ENCODE assay signal across 9 mouse cellular contexts in genomic region chr15:99000535-99001283, GRCm38 (mm10). TPM values are rescaled to one million over a fixed set of nuclear protein-coding genes. Genes with fewer than 3 reads are reported as not detected.
DNase-seq lines count a peak whose midpoint lies in the region; ATAC-seq and TF ChIP-seq lines count a peak whose summit lies in the region.
"Had no signal": no experiment of that assay in that cellular context is flagged by ENCODE, and none has a peak within 500 bp of the region (broad histone marks: within the 10 kb centered on the region; RNA-seq: fewer than 3 reads in every experiment).

No protein-coding gene starts in this region.

- dilution Hi-C loops in CH12.LX (cut with MboI; ENCODE audit: extremely low pct_ligation_motif_present, extremely low pct_unique_long_range_greater_than_20kb, low sequenced_read_pairs), result no loop called here

- peak overlapping the region in 1 of 3 experiments; percentile 16 for H3K4me3 ChIP-seq in CH12.LX (replicated peaks in 1 of 3; ENCODE audit: low read depth in 2 of 3, low read length in 2 of 3, poor library complexity in 1 of 3)
- H3K4me3 ChIP-seq in cortical plate, adult 2 months (ENCODE audit: insufficient read depth, low read length), result no peak overlapping the region
- peak overlapping the region; percentile 38; the same call in 1 of the 2 replicates for H3K4me3 ChIP-seq in heart, embryonic 15.5 days
- H3K4me3 ChIP-seq in stomach, embryonic 14.5 days (ENCODE audit: low read depth, low read length), result no peak overlapping the region

- TF ChIP-seq EP300 in CH12.LX (IDR thresholded peaks at IDR 0.05; ENCODE audit: low read length), result no peak

- H3K9ac ChIP-seq in CH12.LX (ENCODE audit: insufficient read depth, low read depth), result peak overlapping the region; percentile 45; the same call in 1 of the 2 replicates
- 0 out of 2 replicates have a peak overlapping the region, but pooled peaks have one; percentile 43 for H3K9ac ChIP-seq in heart, embryonic 15.5 days
- no peak overlapping the region for H3K9ac ChIP-seq in stomach, embryonic 14.5 days (replicated peaks; ENCODE audit: low read depth, low read length)

- TF ChIP-seq RAD21 in CH12.LX (IDR thresholded peaks at IDR 0.05; ENCODE audit: low read depth, low read length), result peak; percentile 56

- DNase-seq in adrenal gland, postnatal 10 days, result peak; percentile 77
- DNase-seq in adrenal gland, adult 8-10 months, result no peak
- DNase-seq in CH12.LX (ENCODE audit: extremely low read depth), result peak; percentile 81
- DNase-seq in kidney, postnatal 10 days, result peak; percentile 82
- peak; percentile 86 for DNase-seq in lung, postnatal 36 days

- ATAC-seq in heart, embryonic 15.5 days (replicated peaks; ENCODE audit: insufficient number of reproducible peaks, insufficient read depth, low FRiP score, low read depth), result no peak
- no peak for ATAC-seq in stomach, embryonic 14.5 days (ENCODE audit: insufficient number of reproducible peaks, insufficient read depth, low FRiP score, low read depth)

- H3K9me3 ChIP-seq in CH12.LX (replicated peaks; ENCODE audit: low read length), result peaks cover 3% of the 10 kb centered on the region
- H3K9me3 ChIP-seq in heart, embryonic 15.5 days (replicated peaks), result no peaks in the 10 kb centered on the region
- H3K9me3 ChIP-seq in stomach, embryonic 14.5 days (ENCODE audit: control insufficient read depth, low read depth, low read length), result no peaks in the 10 kb centered on the region

- H3K4me2 ChIP-seq in CH12.LX (ENCODE audit: insufficient read depth, low read depth, poor library complexity, severe bottlenecking), result peak overlapping the region; percentile 58
- H3K4me2 ChIP-seq in heart, embryonic 15.5 days, result peak overlapping the region; percentile 72
- H3K4me2 ChIP-seq in stomach, embryonic 14.5 days (replicated peaks; ENCODE audit: low read depth, low read length), result peak overlapping the region; percentile 48; the same call in 1 of the 2 replicates

- H3K36me3 ChIP-seq in CH12.LX (replicated peaks in 1 of 2; ENCODE audit: control insufficient read depth in 1 of 2, insufficient read depth in 1 of 2, low read length in 1 of 2), result no peaks in the 10 kb centered on the region
- H3K36me3 ChIP-seq in heart, embryonic 15.5 days, result no peaks in the 10 kb centered on the region
- no peaks in the 10 kb centered on the region for H3K36me3 ChIP-seq in stomach, embryonic 14.5 days (ENCODE audit: control insufficient read depth, insufficient read depth, low read length)

- 27% methylated on average over 14 of the region's 14 CpGs for WGBS in heart, embryonic 15.5 days
- 32% methylated on average over 14 of the region's 14 CpGs for WGBS in stomach, embryonic 14.5 days

- no peak overlapping the region for H3K27ac ChIP-seq in CH12.LX (ENCODE audit: insufficient read depth, low read depth)
- H3K27ac ChIP-seq in cortical plate, adult 2 months (ENCODE audit: insufficient read depth, low read length), result no peak overlapping the region
- peak overlapping the region; percentile 55 for H3K27ac ChIP-seq in heart, embryonic 15.5 days
- H3K27ac ChIP-seq in stomach, embryonic 14.5 days (ENCODE audit: low read length), result 0 out of 2 replicates have a peak overlapping the region, but pooled peaks have one; percentile 33

- H3K79me2 ChIP-seq in CH12.LX (replicated peaks; ENCODE audit: control insufficient read depth, extremely low read depth, insufficient read depth, poor library complexity, severe bottlenecking), result no peaks in the 10 kb centered on the region

- peaks cover 0 to 12% of the 10 kb centered on the region in 2 experiments; a peak in 2 of 4 replicates for H3K4me1 ChIP-seq in CH12.LX (ENCODE audit: control insufficient read depth in 1 of 2, insufficient read depth in 2 of 2)
- H3K4me1 ChIP-seq in cortical plate, adult 2 months (ENCODE audit: control insufficient read depth, insufficient read depth, low read length), result 0 out of 2 replicates have a peak, but pooled peaks cover 2% of the 10 kb centered on the region
- peaks cover 42% of the 10 kb centered on the region for H3K4me1 ChIP-seq in heart, embryonic 15.5 days (replicated peaks)
- peaks cover 7% of the 10 kb centered on the region; the same call in 1 of the 2 replicates for H3K4me1 ChIP-seq in stomach, embryonic 14.5 days (ENCODE audit: control insufficient read depth, insufficient read depth, low read length)

- no peak for TF ChIP-seq POLR2A in CH12.LX (IDR thresholded peaks at IDR 0.05; ENCODE audit: low read depth, low read length)
- no peak for TF ChIP-seq POLR2A in cortical plate, adult 2 months (IDR thresholded peaks at IDR 0.05; ENCODE audit: extremely low read depth, insufficient read depth, low read length)

- in situ Hi-C loops in CH12.LX (cut with MboI; ENCODE audit: low pct_ligation_motif_present, low pct_unique_long_range_greater_than_20kb, low sequenced_read_pairs), result no loop called here

- TF ChIP-seq CTCF in CH12.LX (conservative IDR thresholded peaks at IDR 0.05 in 1 of 2, IDR thresholded peaks at IDR 0.05 in 1 of 2; ENCODE audit: low read depth in 2 of 2, low read length in 2 of 2), result peak; percentile 80 to 95
- peak; percentile 31; the same call in 1 of the 2 replicates for TF ChIP-seq CTCF in cortical plate, adult 2 months (IDR thresholded peaks at IDR 0.05; ENCODE audit: extremely low read depth, insufficient read depth, low read length)

- H3K27me3 ChIP-seq in CH12.LX (replicated peaks), result no peaks in the 10 kb centered on the region
- H3K27me3 ChIP-seq in heart, embryonic 15.5 days, result no peaks in the 10 kb centered on the region
- peaks cover 3% of the 10 kb centered on the region; the same call in 1 of the 2 replicates for H3K27me3 ChIP-seq in stomach, embryonic 14.5 days (ENCODE audit: control insufficient read depth, insufficient read depth, low read length)

TF ChIP-seq in CH12.LX, 34 proteins besides CTCF, POLR2A, EP300 and RAD21 (continues in another document):
- TF ChIP-seq MYC (IDR thresholded peaks at IDR 0.05; ENCODE audit: low read depth, low read length) (peak; percentile 72), MAZ (IDR thresholded peaks at IDR 0.05; ENCODE audit: low read depth, low read length) (peak; percentile 61; the same call in 1 of the 2 replicates), JUN (IDR thresholded peaks at IDR 0.05; ENCODE audit: insufficient read depth, low read depth, low read length) (no peak), SIN3A (IDR thresholded peaks at IDR 0.05; ENCODE audit: low read length) (no peak), SMC3 (IDR thresholded peaks at IDR 0.05; ENCODE audit: low read depth, low read length) (peak; percentile 31), MAX (IDR thresholded peaks at IDR 0.05; ENCODE audit: low read length) (no peak), NELFE (IDR thresholded peaks at IDR 0.05; ENCODE audit: low read depth, low read length) (peak; percentile 49; the same call in 1 of the 2 replicates), GABPA (IDR thresholded peaks at IDR 0.05; ENCODE audit: insufficient replicate concordance, low read depth, low read length) (no peak), NRF1 (IDR thresholded peaks at IDR 0.05; ENCODE audit: low read depth, low read length) (no peak), RCOR1 (conservative IDR thresholded peaks at IDR 0.05; ENCODE audit: low read depth, low read length) (no peak), KAT2A (IDR thresholded peaks at IDR 0.05; ENCODE audit: insufficient replicate concordance, low read length) (no peak), USF1 (IDR thresholded peaks at IDR 0.05; ENCODE audit: low read depth, low read length) (no peak), PAX5 (IDR thresholded peaks at IDR 0.05; ENCODE audit: low read length) (no peak), ELF1 (IDR thresholded peaks at IDR 0.05; ENCODE audit: low read depth, low read length) (no peak; the same call in 1 of the 2 replicates), HCFC1 (IDR thresholded peaks at IDR 0.05; ENCODE audit: low read depth, low read length) (peak; percentile 13; the same call in 1 of the 2 replicates), E2F4 (IDR thresholded peaks at IDR 0.05; ENCODE audit: insufficient replicate concordance, low read depth, low read length) (no peak)

RNA-seq across cellular contexts. Expression of gene Tuba1c, which starts 29.0 kb away (rescaled TPM):
- total RNA-seq in adrenal gland, postnatal 10 days (2021), result 100 to 1,000 TPM; 144 to 176 TPM
- 100 to 1,000 TPM; 207 to 347 (median 262) TPM for total RNA-seq in adrenal gland, adult 8-10 months (2022)
- total RNA-seq in CH12.LX (2012; rRNA removed), result 178 and 229 TPM in 2 replicates
- total RNA-seq in CH12.LX (2014; rRNA removed), result 359 and 390 TPM in 2 replicates
- 183 and 220 TPM in 2 replicates for polyA plus RNA-seq in CH12.LX (2012; ENCODE audit: insufficient read length, low read depth)
- polyA plus RNA-seq in cortical plate, adult 2 months (2012; rRNA removed), result 5.5 and 7.1 TPM in 2 replicates
- polyA plus RNA-seq in heart, embryonic 15.5 days (2015; fragmentation: Nextera tagmentation; extraction: Ambion mirVana), result 117 and 139 TPM in 2 replicates
- polyA plus RNA-seq in stomach, embryonic 14.5 days (2014; fragmentation: Nextera tagmentation; extraction: Ambion mirVana), result 191 and 203 TPM in 2 replicates

RNA-seq across cellular contexts. Expression of gene Tuba1a, which starts 47.2 kb away (rescaled TPM):
- 100 to 1,000 TPM; 202 to 313 TPM for total RNA-seq in adrenal gland, postnatal 10 days (2021)
- total RNA-seq in adrenal gland, adult 8-10 months (2022), result 100 to 1,000 TPM in 3 of 4 experiments, 10 to 100 TPM in 1; 70.5 to 196 (median 116) TPM
- total RNA-seq in CH12.LX (2012; rRNA removed), result 153 and 181 TPM in 2 replicates
- 438 and 533 TPM in 2 replicates for total RNA-seq in CH12.LX (2014; rRNA removed)
- 254 and 283 TPM in 2 replicates for polyA plus RNA-seq in CH12.LX (2012; ENCODE audit: insufficient read length, low read depth)
- polyA plus RNA-seq in cortical plate, adult 2 months (2012; rRNA removed), result 1,321 and 1,512 TPM in 2 replicates
- polyA plus RNA-seq in heart, embryonic 15.5 days (2015; fragmentation: Nextera tagmentation; extraction: Ambion mirVana), result 719 and 906 TPM in 2 replicates
- 1,231 and 1,258 TPM in 2 replicates for polyA plus RNA-seq in stomach, embryonic 14.5 days (2014; fragmentation: Nextera tagmentation; extraction: Ambion mirVana)

RNA-seq across cellular contexts. Expression of gene Gm49450, which starts 47.4 kb away (rescaled TPM):
- not detected for total RNA-seq in adrenal gland, postnatal 10 days (2021)
- not detected for total RNA-seq in adrenal gland, adult 8-10 months (2022)
- total RNA-seq in CH12.LX (2012; rRNA removed) (0.38 TPM in 1 of 2 replicates, not detected in the other), CH12.LX (2014; rRNA removed) (0.81 and 4.7 TPM in 2 replicates)
- polyA plus RNA-seq in CH12.LX (2012; ENCODE audit: insufficient read length, low read depth), result 125 TPM in 1 of 2 replicates, not detected in the other
- polyA plus RNA-seq in cortical plate, adult 2 months (2012; rRNA removed), result 0.35 and 0.55 TPM in 2 replicates
- polyA plus RNA-seq in heart, embryonic 15.5 days (2015; fragmentation: Nextera tagmentation; extraction: Ambion mirVana), result not detected in 2 replicates
- polyA plus RNA-seq in stomach, embryonic 14.5 days (2014; fragmentation: Nextera tagmentation; extraction: Ambion mirVana), result not detected in 2 replicates
- total RNA-seq: hematopoietic stem cell, adult 5-6 weeks had no signal

RNA-seq across cellular contexts. Expression of gene Prph, which starts 54.3 kb away (rescaled TPM):
- 10 to 100 TPM; 24.0 to 59.0 TPM for total RNA-seq in adrenal gland, postnatal 10 days (2021)
- 1 to 10 TPM in 2 of 4 experiments, under 1 TPM in 2; 0.81 to 2.2 (median 1.4) TPM for total RNA-seq in adrenal gland, adult 8-10 months (2022)
- total RNA-seq in CH12.LX (2012; rRNA removed) (not detected in 2 replicates), CH12.LX (2014; rRNA removed) (0.12 TPM in 1 of 2 replicates, not detected in the other)
- not detected in 2 replicates for polyA plus RNA-seq in CH12.LX (2012; ENCODE audit: insufficient read length, low read depth)
- 3.1 and 3.2 TPM in 2 replicates for polyA plus RNA-seq in cortical plate, adult 2 months (2012; rRNA removed)
- 1.1 and 12.9 TPM in 2 replicates for polyA plus RNA-seq in heart, embryonic 15.5 days (2015; fragmentation: Nextera tagmentation; extraction: Ambion mirVana)
- 31.1 and 38.9 TPM in 2 replicates for polyA plus RNA-seq in stomach, embryonic 14.5 days (2014; fragmentation: Nextera tagmentation; extraction: Ambion mirVana)
- total RNA-seq: hematopoietic stem cell, adult 5-6 weeks had no signal

Comparison
In these comparisons a context has a peak if more than half of its experiments do, and no peak if none do; other contexts are left out.
1. H3K27ac ChIP-seq: peak in heart, embryonic 15.5 days (single experiment) and stomach, embryonic 14.5 days (single experiment); none in CH12.LX (single experiment) and cortical plate, adult 2 months (single experiment).
2. RNA of gene Tuba1c, which starts 29.0 kb away (polyA plus RNA-seq): 183 to 220 TPM in CH12.LX, 191 to 203 TPM in stomach, embryonic 14.5 days and 117 to 139 TPM in heart, embryonic 15.5 days; 5.5 to 7.1 TPM in cortical plate, adult 2 months; every median in the first group is over 10 times any median in the second.
3. Peak in every context shown above with its lines, with median percentiles within 50 percentile points of each other: H3K4me2 ChIP-seq.